9 mouse cellular contexts compared by ENCODE assay signal in genomic region chr4:32337638-32338037, GRCm38 (mm10).
DNase-seq lines count a peak whose midpoint lies in the region; ATAC-seq and TF ChIP-seq lines count a peak whose summit lies in the region.
"Had no signal": no experiment of that assay in that cellular context is flagged by ENCODE, and none has a peak within 500 bp of the region (broad histone marks: within the 10 kb centered on the region; RNA-seq: fewer than 3 reads in every experiment).

No protein-coding gene starts in this region.

- no peaks in the 10 kb centered on the region for H3K9me3 ChIP-seq in forebrain, embryonic 13.5 days (replicated peaks)
- no peaks in the 10 kb centered on the region for H3K9me3 ChIP-seq in forebrain, postnatal 0 days (ENCODE audit: low read length)
- no peaks in the 10 kb centered on the region for H3K9me3 ChIP-seq in limb, embryonic 14.5 days (ENCODE audit: control insufficient read depth, low read length)

- 16% methylated on average over 11 of the region's 11 CpGs for WGBS in forebrain, embryonic 13.5 days
- 17% methylated on average over 11 of the region's 11 CpGs for WGBS in forebrain, postnatal 0 days
- WGBS in limb, embryonic 14.5 days = 11% methylated on average over 11 of the region's 11 CpGs

- no peak overlapping the region for H3K9ac ChIP-seq in forebrain, embryonic 13.5 days
- no peak overlapping the region for H3K9ac ChIP-seq in forebrain, postnatal 0 days
- H3K9ac ChIP-seq in limb, embryonic 14.5 days (ENCODE audit: low read depth, low read length, severe bottlenecking) = no peak overlapping the region

- H3K36me3 ChIP-seq in forebrain, embryonic 13.5 days (ENCODE audit: poor library complexity, severe bottlenecking) = no peaks in the 10 kb centered on the region; the same call in 1 of the 2 replicates
- no peaks in the 10 kb centered on the region for H3K36me3 ChIP-seq in forebrain, postnatal 0 days (ENCODE audit: insufficient read depth)
- no peaks in the 10 kb centered on the region for H3K36me3 ChIP-seq in limb, embryonic 14.5 days (ENCODE audit: control insufficient read depth, insufficient read depth, low read length)

- intact Hi-C loops in heart, postnatal 10 days (cut with DNase I) = loop anchor here (1.0 to 5.0 kb wide), 3 partner anchors 34 to 87 kb away; no protein-coding TSS in a partner anchor

- TF ChIP-seq CTCF in forebrain, postnatal 0 days (IDR thresholded peaks at IDR 0.05; ENCODE audit: low read depth) = no peak

- H3K27ac ChIP-seq in forebrain, embryonic 13.5 days = no peak overlapping the region
- no peak overlapping the region for H3K27ac ChIP-seq in forebrain, postnatal 0 days (ENCODE audit: low read depth, low read length)
- peak overlapping the region; percentile 68 for H3K27ac ChIP-seq in brown adipose tissue, adult 24 weeks (replicated peaks; ENCODE audit: low read depth, low read length)
- H3K27ac ChIP-seq in limb, embryonic 14.5 days (replicated peaks; ENCODE audit: low read depth, low read length) = 0 out of 2 replicates have a peak overlapping the region, but pooled peaks have one; percentile 26

- H3K4me2 ChIP-seq in forebrain, embryonic 13.5 days = no peak overlapping the region
- H3K4me2 ChIP-seq in forebrain, postnatal 0 days (ENCODE audit: low read depth) = no peak overlapping the region
- H3K4me2 ChIP-seq in limb, embryonic 14.5 days (replicated peaks; ENCODE audit: low read depth, low read length, severe bottlenecking) = no peak overlapping the region

- H3K4me1 ChIP-seq in forebrain, embryonic 13.5 days = peaks cover 21% of the 10 kb centered on the region
- no peaks in the 10 kb centered on the region; the same call in 1 of the 2 replicates for H3K4me1 ChIP-seq in forebrain, postnatal 0 days (ENCODE audit: insufficient read depth)
- H3K4me1 ChIP-seq in brown adipose tissue, adult 24 weeks (ENCODE audit: control insufficient read depth, insufficient read depth, insufficient read length, low read length) = peaks cover 10% of the 10 kb centered on the region
- H3K4me1 ChIP-seq in limb, embryonic 14.5 days (ENCODE audit: control insufficient read depth, insufficient read depth, low read length) = peaks cover 20% of the 10 kb centered on the region

- DNase-seq in forebrain, postnatal 0 days = no peak
- peak; percentile 86 to 87 for DNase-seq in heart, postnatal 10 days
- DNase-seq in limb, embryonic 14.5 days (ENCODE audit: low spot score) = peak; percentile 39
- DNase-seq in ovary, postnatal 36 days (ENCODE audit: low spot score) = peak; percentile 53
- DNase-seq in cerebellum, postnatal 4 days (ENCODE audit: low spot score in 2 of 2) = no peak
- DNase-seq in cerebellum, postnatal 25 days = no peak

- no peaks in the 10 kb centered on the region for H3K27me3 ChIP-seq in forebrain, embryonic 13.5 days
- H3K27me3 ChIP-seq in forebrain, postnatal 0 days (ENCODE audit: insufficient read depth, low read length) = no peaks in the 10 kb centered on the region
- H3K27me3 ChIP-seq in limb, embryonic 14.5 days (ENCODE audit: control insufficient read depth, insufficient read depth, low read length) = no peaks in the 10 kb centered on the region
- H3K27me3 ChIP-seq: CH12.LX had no signal

- TF ChIP-seq POLR2A in limb, embryonic 14.5 days (IDR thresholded peaks at IDR 0.05; ENCODE audit: borderline replicate concordance, extremely low read depth, insufficient read depth, insufficient read length) = no peak

- no peak overlapping the region for H3K4me3 ChIP-seq in forebrain, embryonic 13.5 days
- H3K4me3 ChIP-seq in forebrain, postnatal 0 days (ENCODE audit: low read depth, low read length) = no peak overlapping the region
- H3K4me3 ChIP-seq in brown adipose tissue, adult 24 weeks (ENCODE audit: insufficient read depth, low read depth, low read length) = no peak overlapping the region
- no peak overlapping the region for H3K4me3 ChIP-seq in limb, embryonic 14.5 days (replicated peaks; ENCODE audit: low read length)

- ATAC-seq in forebrain, embryonic 13.5 days = 0 out of 2 replicates have a peak, but pooled peaks have one; percentile 31
- no peak for ATAC-seq in forebrain, postnatal 0 days
- ATAC-seq in limb, embryonic 14.5 days (ENCODE audit: low FRiP score, low read depth) = peak; percentile 41

Comparison
In these comparisons a context has a peak if more than half of its experiments do, and no peak if none do; other contexts are left out.
1. H3K27ac ChIP-seq: peak in brown adipose tissue, adult 24 weeks (single experiment) and limb, embryonic 14.5 days (single experiment); none in forebrain, embryonic 13.5 days (single experiment) and forebrain, postnatal 0 days (single experiment).
2. DNase-seq: peak in heart, postnatal 10 days (2 of 2), limb, embryonic 14.5 days (single experiment) and ovary, postnatal 36 days (single experiment); none in forebrain, postnatal 0 days (single experiment), cerebellum, postnatal 4 days (0 of 2) and cerebellum, postnatal 25 days (0 of 2).